Mouse (Mus musculus): Measurements from ENCODE around the gene Cpne2. TPM values are rescaled to one million over a fixed set of nuclear protein-coding genes. Genes with fewer than 3 reads are reported as not detected.
A peak's percentile ranks its signal among the peaks of the same experiment; 100 is the strongest.

Gene Cpne2
- polyA plus RNA-seq, 1 experiment from 2014 or later, result 10.1 TPM

DNA sequence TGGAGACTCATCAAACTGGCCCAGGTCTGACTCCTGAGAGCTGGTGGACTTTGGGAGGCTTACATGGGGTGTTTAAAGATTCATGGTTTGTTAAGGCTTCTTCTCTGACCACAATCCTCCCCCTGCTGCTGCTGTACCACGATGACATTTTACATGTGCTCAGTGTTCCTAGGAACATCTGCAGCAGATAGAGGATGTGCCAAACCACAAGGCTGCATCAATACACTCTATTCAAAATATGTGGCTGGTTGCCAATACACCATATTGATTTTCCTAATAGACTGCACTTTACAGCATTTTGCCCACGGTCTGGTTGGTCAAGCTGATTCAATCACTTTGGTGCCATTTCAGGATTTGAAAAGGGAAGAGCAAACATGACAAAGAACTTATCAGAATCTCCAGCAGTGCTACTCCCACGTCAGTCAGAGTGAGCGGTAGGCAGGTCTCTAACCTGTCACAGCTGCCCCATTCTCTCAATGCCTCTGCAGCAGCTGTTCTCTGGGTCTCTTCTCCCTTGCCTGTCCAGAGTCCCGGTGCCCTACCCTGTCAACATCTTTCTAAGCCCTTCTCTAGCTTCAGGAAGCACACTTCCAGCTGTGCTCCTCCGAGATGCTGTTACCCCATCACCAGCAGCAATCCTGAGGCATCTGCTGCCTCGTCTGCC lies 49.2 kb downstream of the Cpne2 start:
- no peak overlapping the region for H3K4me3 ChIP-seq (ENCODE audit: low read depth, low read length)
- H3K9ac ChIP-seq (ENCODE audit: low read depth, low read length), result no peak overlapping the region
- no peak overlapping the region for H3K27ac ChIP-seq (ENCODE audit: low read depth, low read length)
- H3K4me1 ChIP-seq (replicated peaks; ENCODE audit: control insufficient read depth, insufficient read depth, low read length), result no peaks in the 10 kb centered on the region
- DNase-seq (ENCODE audit: low spot score) (no peak), ATAC-seq (ENCODE audit: low FRiP score) (no peak)
- H3K4me2 ChIP-seq (replicated peaks; ENCODE audit: low read depth, low read length), result no peak overlapping the region
- WGBS, result 91% methylated on average over 7 of the region's 7 CpGs
- no peaks in the 10 kb centered on the region for H3K9me3 ChIP-seq (ENCODE audit: control insufficient read depth, low read length)
- H3K27me3 ChIP-seq (ENCODE audit: control insufficient read depth, insufficient read depth, low read length), result no peaks in the 10 kb centered on the region
- no peaks in the 10 kb centered on the region; the same call in 1 of the 2 replicates for H3K36me3 ChIP-seq (ENCODE audit: control insufficient read depth, insufficient read depth, low read length)

DNA sequence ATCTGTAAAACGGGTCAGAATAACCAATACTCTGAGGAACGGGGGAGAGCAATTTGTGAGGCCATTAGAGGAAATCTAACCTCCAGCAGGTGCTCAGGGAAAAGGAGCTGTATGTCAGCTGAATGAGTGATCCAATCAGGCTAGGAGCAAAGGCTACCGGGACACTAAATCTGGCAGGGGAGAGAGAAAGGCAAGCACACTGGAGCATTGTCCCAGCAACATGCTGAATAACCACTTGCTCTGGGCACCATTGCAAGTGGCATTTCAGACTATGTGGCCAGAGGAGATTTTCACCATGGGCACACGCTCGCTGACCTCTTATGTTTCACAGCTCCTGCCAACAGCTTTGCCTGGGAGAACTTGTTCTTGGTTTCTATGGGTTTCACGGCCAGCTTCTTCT lies 49.8 kb downstream of the Cpne2 start:
- no peaks in the 10 kb centered on the region; the same call in 1 of the 2 replicates for H3K36me3 ChIP-seq (ENCODE audit: control insufficient read depth, insufficient read depth, low read length)
- no peaks in the 10 kb centered on the region for H3K4me1 ChIP-seq (replicated peaks; ENCODE audit: control insufficient read depth, insufficient read depth, low read length)
- no peak overlapping the region for H3K27ac ChIP-seq (ENCODE audit: low read depth, low read length)
- H3K4me2 ChIP-seq (replicated peaks; ENCODE audit: low read depth, low read length), result no peak overlapping the region
- ATAC-seq (ENCODE audit: low FRiP score) (no peak), DNase-seq (ENCODE audit: low spot score) (no peak)
- 93% methylated on average over 6 of the region's 6 CpGs for WGBS
- H3K9ac ChIP-seq (ENCODE audit: low read depth, low read length), result no peak overlapping the region
- H3K27me3 ChIP-seq (ENCODE audit: control insufficient read depth, insufficient read depth, low read length), result no peaks in the 10 kb centered on the region
- no peak overlapping the region for H3K4me3 ChIP-seq (ENCODE audit: low read depth, low read length)
- H3K9me3 ChIP-seq (ENCODE audit: control insufficient read depth, low read length), result no peaks in the 10 kb centered on the region

DNA sequence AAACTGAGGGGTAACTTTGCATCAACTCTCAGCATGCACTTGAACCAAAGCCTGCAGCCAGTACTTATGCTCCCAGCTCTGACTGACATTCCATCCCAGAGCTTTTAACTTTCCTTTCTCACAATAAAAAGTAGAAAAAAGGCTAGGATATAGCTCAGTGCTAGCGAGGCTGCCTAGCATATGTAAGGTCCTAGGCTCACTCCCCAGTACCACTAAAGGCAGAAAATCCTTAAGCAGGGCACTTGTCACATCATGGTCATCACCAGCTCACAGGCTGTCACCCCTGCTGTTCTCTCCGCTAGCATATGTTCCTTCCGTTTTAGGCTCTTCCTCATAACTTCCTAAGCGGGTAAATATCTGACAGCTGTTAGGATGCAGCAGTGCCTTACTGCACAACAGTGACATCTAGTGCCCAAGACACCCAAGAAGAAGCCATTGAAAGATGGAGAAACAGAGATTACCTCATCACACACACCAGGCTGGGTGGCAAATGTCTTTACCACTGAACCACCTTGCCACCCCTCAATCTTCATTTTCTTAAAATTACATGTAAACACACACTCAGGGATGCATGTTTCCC lies 51.5 kb downstream of the Cpne2 start:
- ATAC-seq (ENCODE audit: low FRiP score) (peak; percentile 30; the same call in 1 of the 2 replicates), DNase-seq (ENCODE audit: low spot score) (peak; percentile 55)
- no peaks in the 10 kb centered on the region for H3K4me1 ChIP-seq (replicated peaks; ENCODE audit: control insufficient read depth, insufficient read depth, low read length)
- WGBS, result 50% methylated on average over 4 of the region's 4 CpGs
- no peaks in the 10 kb centered on the region for H3K9me3 ChIP-seq (ENCODE audit: control insufficient read depth, low read length)
- no peaks in the 10 kb centered on the region for H3K27me3 ChIP-seq (ENCODE audit: control insufficient read depth, insufficient read depth, low read length)
- no peaks in the 10 kb centered on the region; the same call in 1 of the 2 replicates for H3K36me3 ChIP-seq (ENCODE audit: control insufficient read depth, insufficient read depth, low read length)
- H3K4me2 ChIP-seq (replicated peaks; ENCODE audit: low read depth, low read length), result no peak overlapping the region
- no peak overlapping the region for H3K9ac ChIP-seq (ENCODE audit: low read depth, low read length)
- no peak overlapping the region for H3K27ac ChIP-seq (ENCODE audit: low read depth, low read length)
- H3K4me3 ChIP-seq (ENCODE audit: low read depth, low read length), result no peak overlapping the region

DNA sequence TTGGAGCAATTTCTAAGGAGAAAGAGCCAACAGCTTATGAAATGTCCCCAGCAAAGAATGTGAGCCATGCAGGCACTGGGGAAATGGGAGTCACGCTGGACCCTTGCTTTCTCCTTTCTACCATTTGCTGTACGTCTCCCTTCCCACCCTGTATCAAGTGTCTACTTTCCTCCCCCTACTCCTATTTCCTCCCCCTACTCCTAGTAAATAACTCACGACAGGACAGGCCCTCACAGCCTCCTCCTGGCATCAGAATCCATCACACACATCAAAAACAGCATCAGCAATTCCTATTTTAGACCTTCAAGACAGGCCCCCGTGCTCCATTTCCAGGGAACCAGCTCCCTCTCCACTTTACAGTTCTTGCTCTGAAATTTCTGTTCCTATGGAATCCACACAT lies 58.9 kb downstream of the Cpne2 start:
- WGBS, result 76% methylated on average over 4 of the region's 4 CpGs
- Histone ChIP-seq H3K4me2 (replicated peaks; ENCODE audit: low read depth, low read length) (no peak overlapping the region), H3K27me3 (ENCODE audit: control insufficient read depth, insufficient read depth, low read length) (no peaks in the 10 kb centered on the region), H3K4me1 (replicated peaks; ENCODE audit: control insufficient read depth, insufficient read depth, low read length) (no peaks in the 10 kb centered on the region), H3K9me3 (ENCODE audit: control insufficient read depth, low read length) (no peaks in the 10 kb centered on the region), H3K36me3 (ENCODE audit: control insufficient read depth, insufficient read depth, low read length) (no peaks in the 10 kb centered on the region), H3K4me3 (ENCODE audit: low read depth, low read length) (no peak overlapping the region), H3K27ac (ENCODE audit: low read depth, low read length) (no peak overlapping the region), H3K9ac (ENCODE audit: low read depth, low read length) (no peak overlapping the region)
- no peak for DNase-seq (ENCODE audit: low spot score)
- no peak for ATAC-seq (ENCODE audit: low FRiP score)

DNA sequence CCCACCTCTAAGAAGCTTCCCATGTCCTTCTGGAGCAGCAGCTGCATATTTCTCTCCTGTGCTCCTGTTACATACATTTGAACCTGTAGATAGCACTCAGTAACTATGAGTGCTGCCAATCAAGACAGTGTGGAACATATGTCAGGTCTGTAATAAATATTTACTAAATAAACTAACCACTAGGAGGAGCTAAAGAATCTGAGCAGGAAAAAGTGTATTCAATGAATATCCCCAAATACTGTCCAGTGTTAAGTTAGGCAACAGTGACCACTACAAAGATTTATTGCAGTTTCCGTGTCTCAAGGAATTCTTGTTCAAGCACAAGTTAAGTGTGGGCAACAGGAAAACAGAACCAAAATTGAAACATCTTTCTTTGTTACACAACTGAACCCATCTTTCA lies 61.4 kb downstream of the Cpne2 start:
- no peak overlapping the region for H3K4me2 ChIP-seq (replicated peaks; ENCODE audit: low read depth, low read length)
- H3K9me3 ChIP-seq (ENCODE audit: control insufficient read depth, low read length), result no peaks in the 10 kb centered on the region
- DNase-seq (ENCODE audit: low spot score), result no peak
- ATAC-seq (ENCODE audit: low FRiP score), result no peak
- no peak overlapping the region for H3K4me3 ChIP-seq (ENCODE audit: low read depth, low read length)
- H3K36me3 ChIP-seq (ENCODE audit: control insufficient read depth, insufficient read depth, low read length), result no peaks in the 10 kb centered on the region
- H3K27me3 ChIP-seq (ENCODE audit: control insufficient read depth, insufficient read depth, low read length), result no peaks in the 10 kb centered on the region
- no peak overlapping the region for H3K9ac ChIP-seq (ENCODE audit: low read depth, low read length)
- H3K4me1 ChIP-seq (replicated peaks; ENCODE audit: control insufficient read depth, insufficient read depth, low read length), result no peaks in the 10 kb centered on the region
- H3K27ac ChIP-seq (ENCODE audit: low read depth, low read length), result no peak overlapping the region
- WGBS, result 85% methylated on average over 1 of the region's 1 CpGs

DNA sequence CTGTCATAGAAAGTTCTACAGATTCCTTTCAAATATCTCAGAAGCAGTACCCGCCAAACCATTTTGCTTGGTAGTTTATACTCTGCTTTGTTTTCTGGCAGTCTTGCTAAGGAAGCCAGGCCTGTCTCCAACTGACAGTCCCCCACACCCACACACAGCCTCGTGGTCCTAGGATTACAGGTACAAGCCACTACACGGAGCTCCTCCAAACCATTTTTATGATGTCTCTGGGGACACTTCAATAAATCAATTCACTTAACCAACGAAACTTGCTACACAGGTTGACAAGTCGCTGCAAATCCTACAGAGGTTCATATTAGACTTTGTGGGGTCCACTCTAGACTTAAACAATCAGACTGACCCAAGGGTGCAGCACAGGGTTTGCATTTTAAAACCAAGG lies 67.7 kb downstream of the Cpne2 start:
- Histone ChIP-seq H3K27me3 (ENCODE audit: control insufficient read depth, insufficient read depth, low read length) (no peaks in the 10 kb centered on the region), H3K9ac (ENCODE audit: low read depth, low read length) (peak overlapping the region; percentile 90), H3K27ac (ENCODE audit: low read depth, low read length) (no peak overlapping the region), H3K36me3 (ENCODE audit: control insufficient read depth, insufficient read depth, low read length) (no peaks in the 10 kb centered on the region), H3K4me3 (ENCODE audit: low read depth, low read length) (peak overlapping the region; percentile 97), H3K9me3 (ENCODE audit: control insufficient read depth, low read length) (no peaks in the 10 kb centered on the region), H3K4me1 (replicated peaks; ENCODE audit: control insufficient read depth, insufficient read depth, low read length) (0 out of 2 replicates have a peak, but pooled peaks cover 2% of the 10 kb centered on the region), H3K4me2 (replicated peaks; ENCODE audit: low read depth, low read length) (peak overlapping the region; percentile 81)
- WGBS, result 32% methylated on average over 5 of the region's 5 CpGs
- DNase-seq (ENCODE audit: low spot score), result peak; percentile 8
- ATAC-seq (ENCODE audit: low FRiP score), result no peak

DNA sequence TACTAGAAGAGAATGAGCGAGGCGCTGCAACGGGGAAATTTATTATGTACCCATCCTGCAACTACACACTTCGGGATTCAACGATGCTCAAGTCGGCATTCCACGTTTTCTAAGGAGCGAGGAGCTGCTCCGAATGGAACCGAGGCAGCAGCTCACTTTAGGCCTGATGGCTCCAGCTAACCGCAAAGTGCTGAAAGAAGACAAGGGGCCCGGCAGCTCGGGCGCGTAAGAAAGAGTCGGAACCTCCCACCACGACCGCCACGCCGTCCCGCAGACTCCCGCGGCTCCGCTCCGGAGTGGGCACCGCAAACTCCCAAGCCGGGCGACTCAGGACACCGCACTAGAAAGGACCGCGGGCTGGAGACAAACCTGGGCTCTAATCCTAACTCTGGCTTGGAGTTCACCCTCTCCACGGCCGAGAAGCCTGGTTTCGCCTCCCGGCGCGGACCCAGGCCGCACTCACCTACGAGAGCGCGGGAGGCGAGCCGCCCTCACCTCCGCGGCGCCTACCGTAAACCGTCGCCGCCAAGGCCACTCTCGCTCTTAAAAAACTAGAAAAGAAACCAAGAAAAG lies 68.3 kb downstream of the Cpne2 start:
- peak; percentile 48; the same call in 1 of the 2 replicates for ATAC-seq (ENCODE audit: low FRiP score)

DNA sequence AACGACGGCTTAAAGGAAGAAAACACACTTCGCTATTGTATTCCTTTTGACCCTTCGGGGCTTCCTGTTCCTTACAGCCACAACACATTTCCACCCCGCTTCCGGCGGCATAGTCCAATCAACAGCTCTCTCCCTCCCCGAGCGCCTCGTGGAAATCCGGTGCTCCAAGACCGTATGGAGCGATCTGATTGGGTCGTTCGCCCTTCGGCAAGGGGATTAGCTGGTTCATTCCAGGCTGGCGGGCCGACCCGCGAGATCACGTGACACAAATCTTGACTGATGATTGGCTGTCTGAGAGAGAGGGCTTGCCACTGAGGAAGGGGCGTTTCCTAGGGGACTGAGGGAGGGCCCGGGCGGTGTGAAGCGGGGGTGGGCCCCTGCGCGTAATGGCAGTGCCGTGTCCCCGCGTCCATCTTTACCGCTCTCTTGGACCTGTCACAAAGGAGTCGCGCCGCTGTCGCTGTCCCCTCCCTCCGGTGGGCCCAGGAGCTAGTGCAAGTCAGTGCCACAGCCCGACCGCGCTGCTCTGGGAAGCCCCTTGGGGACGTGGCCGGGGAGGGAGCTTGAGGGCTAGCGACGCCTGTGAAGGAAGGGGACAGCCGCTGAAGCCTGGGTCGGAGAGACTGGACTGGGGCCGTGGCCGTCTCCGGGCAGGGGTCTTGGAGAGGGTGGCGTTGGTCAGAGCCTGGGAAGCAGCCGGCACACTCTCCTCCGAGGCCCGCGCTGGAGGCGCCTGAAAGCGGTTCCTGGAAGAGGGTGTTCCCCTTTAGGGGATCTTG lies 69.0 kb downstream of the Cpne2 start, which contains the start of the genes Rspry1 and Fam192a:
Gene Rspry1, plus strand, starts transcription at position 331 of the 779 bp plus-strand sequence.
Gene Fam192a, minus strand, starts transcription at position 391 of the 779 bp plus-strand sequence.
- under 1% methylated on average over 55 of the region's 55 CpGs for WGBS
- Histone ChIP-seq H3K4me1 (replicated peaks; ENCODE audit: control insufficient read depth, insufficient read depth, low read length) (0 out of 2 replicates have a peak, but pooled peaks cover 2% of the 10 kb centered on the region), H3K4me2 (replicated peaks; ENCODE audit: low read depth, low read length) (peak within 1 kb of the TSS; percentile 91), H3K9me3 (ENCODE audit: control insufficient read depth, low read length) (no peaks in the 10 kb centered on the region), H3K9ac (ENCODE audit: low read depth, low read length) (peak within 1 kb of the TSS; percentile 96), H3K4me3 (ENCODE audit: low read depth, low read length) (peak within 1 kb of the TSS; percentile 97), H3K27ac (ENCODE audit: low read depth, low read length) (peak within 1 kb of the TSS; percentile 90), H3K36me3 (ENCODE audit: control insufficient read depth, insufficient read depth, low read length) (no peaks in the 10 kb centered on the region), H3K27me3 (ENCODE audit: control insufficient read depth, insufficient read depth, low read length) (no peaks in the 10 kb centered on the region)
- ATAC-seq (ENCODE audit: low FRiP score) (peak; percentile 100), DNase-seq (ENCODE audit: low spot score) (peak; percentile 99)

More for the DNA sequence above, 68.3 kb downstream of the Cpne2 start:
- Histone ChIP-seq H3K27me3 (ENCODE audit: control insufficient read depth, insufficient read depth, low read length) (no peaks in the 10 kb centered on the region), H3K4me1 (replicated peaks; ENCODE audit: control insufficient read depth, insufficient read depth, low read length) (0 out of 2 replicates have a peak, but pooled peaks cover 2% of the 10 kb centered on the region), H3K36me3 (ENCODE audit: control insufficient read depth, insufficient read depth, low read length) (no peaks in the 10 kb centered on the region), H3K4me3 (ENCODE audit: low read depth, low read length) (peak overlapping the region; percentile 97), H3K9ac (ENCODE audit: low read depth, low read length) (peak overlapping the region; percentile 90), H3K9me3 (ENCODE audit: control insufficient read depth, low read length) (no peaks in the 10 kb centered on the region), H3K4me2 (replicated peaks; ENCODE audit: low read depth, low read length) (peak overlapping the region; percentile 81), H3K27ac (ENCODE audit: low read depth, low read length) (peak overlapping the region; percentile 74)
- WGBS, result under 1% methylated on average over 51 of the region's 51 CpGs
- no peak for DNase-seq (ENCODE audit: low spot score)
